Mouse (Mus musculus): ENCODE results near the gene Ncoa1. TPM values are rescaled to one million over a fixed set of nuclear protein-coding genes. Genes with fewer than 3 reads are reported as not detected.

Gene Ncoa1
- total and polyA plus RNA-seq, 2 experiments: 9.3 TPM

DNA sequence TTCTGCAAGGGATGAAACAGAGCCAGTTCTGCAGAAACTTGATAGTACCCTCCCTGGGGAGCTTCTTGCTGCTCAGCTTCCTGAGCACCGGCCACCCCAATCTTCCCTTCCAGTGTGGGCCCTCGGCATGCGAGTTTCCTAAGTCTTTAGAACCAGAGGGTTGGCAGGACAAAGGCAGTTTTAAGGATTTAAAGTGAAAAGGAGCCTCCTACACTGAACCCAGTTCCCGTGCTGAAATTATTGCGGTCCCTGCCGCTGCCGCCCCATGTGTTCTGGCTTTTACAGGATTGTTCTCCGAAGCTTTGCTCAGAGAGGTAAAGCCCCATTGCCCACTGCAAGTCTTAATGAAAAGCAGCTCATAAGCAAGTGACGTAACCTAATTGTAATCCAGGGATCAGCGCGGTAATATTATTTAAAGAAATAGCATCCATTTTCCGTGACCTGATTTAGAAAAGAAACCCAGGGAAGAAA, 32.6 kb upstream of the Ncoa1 start:
- WGBS: 77% methylated on average over 12 of the region's 12 CpGs
- Histone ChIP-seq H3K36me3 (ENCODE audit: control insufficient read depth, insufficient read depth, low read length) (no peaks in the 10 kb centered on the region), H3K27me3 (ENCODE audit: control insufficient read depth, insufficient read depth, low read length) (no peaks in the 10 kb centered on the region), H3K4me3 (ENCODE audit: insufficient read depth, low read depth, low read length) (no peak overlapping the region), H3K27ac (replicated peaks; ENCODE audit: insufficient read depth, low read depth, low read length) (no peak overlapping the region), H3K79me2 (ENCODE audit: control insufficient read depth, insufficient read depth, low read length) (no peaks in the 10 kb centered on the region), H3K4me1 (ENCODE audit: control insufficient read depth, insufficient read depth, low read length) (no peaks in the 10 kb centered on the region), H3K9ac (ENCODE audit: low read depth, low read length) (no peak overlapping the region)
- no peak for TF ChIP-seq POLR2A (IDR thresholded peaks at IDR 0.05; ENCODE audit: extremely low read depth, insufficient read depth, low read length)
- TF ChIP-seq CTCF (IDR thresholded peaks at IDR 0.05; ENCODE audit: low read depth, low read length): no peak
- no peak for DNase-seq (ENCODE audit: extremely low read depth, low read depth, low spot score)

DNA sequence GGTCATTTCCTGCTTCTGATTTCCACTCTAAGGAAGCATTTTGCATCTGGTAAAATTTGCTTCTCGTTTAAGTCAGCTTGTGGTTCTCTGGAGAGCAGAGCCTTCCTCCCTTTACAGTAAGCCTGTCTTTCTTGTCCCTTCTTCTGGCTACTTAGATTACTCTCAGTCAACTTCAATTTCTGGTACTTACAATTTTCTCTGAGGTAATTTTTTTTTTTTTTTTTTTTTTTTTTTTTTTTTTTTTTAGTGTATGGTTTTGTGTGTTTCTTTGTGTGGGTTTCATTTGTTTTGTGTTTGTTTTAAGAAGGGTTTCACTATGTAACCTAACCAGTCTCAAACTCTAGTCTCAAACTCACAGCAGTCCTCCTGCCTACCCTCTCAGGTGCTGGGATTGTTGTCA, 31.2 kb upstream of the Ncoa1 start:
- TF ChIP-seq POLR2A (IDR thresholded peaks at IDR 0.05; ENCODE audit: extremely low read depth, insufficient read depth, low read length) (no peak), CTCF (IDR thresholded peaks at IDR 0.05; ENCODE audit: low read depth, low read length) (no peak)
- WGBS: 64% methylated on average over 1 of the region's 1 CpGs

GRCm38 (mm10) chr12:4507461-4507860, 30.5 kb upstream of the Ncoa1 start:
- Histone ChIP-seq H3K27me3 (ENCODE audit: control insufficient read depth, insufficient read depth, low read length) (no peaks in the 10 kb centered on the region), H3K79me2 (ENCODE audit: control insufficient read depth, insufficient read depth, low read length) (no peaks in the 10 kb centered on the region), H3K36me3 (ENCODE audit: control insufficient read depth, insufficient read depth, low read length) (no peaks in the 10 kb centered on the region), H3K27ac (replicated peaks; ENCODE audit: insufficient read depth, low read depth, low read length) (no peak overlapping the region), H3K4me3 (ENCODE audit: insufficient read depth, low read depth, low read length) (no peak overlapping the region), H3K4me1 (ENCODE audit: control insufficient read depth, insufficient read depth, low read length) (no peaks in the 10 kb centered on the region), H3K9ac (ENCODE audit: low read depth, low read length) (no peak overlapping the region)
- 48% methylated on average over 6 of the region's 6 CpGs for WGBS
- no peak for DNase-seq (ENCODE audit: extremely low read depth, low read depth, low spot score)
- TF ChIP-seq CTCF (IDR thresholded peaks at IDR 0.05; ENCODE audit: low read depth, low read length): no peak
- TF ChIP-seq POLR2A (IDR thresholded peaks at IDR 0.05; ENCODE audit: extremely low read depth, insufficient read depth, low read length): no peak

More for the DNA sequence above, 31.2 kb upstream of the Ncoa1 start:
- DNase-seq (ENCODE audit: extremely low read depth, low read depth, low spot score): no peak
- Histone ChIP-seq H3K9ac (ENCODE audit: low read depth, low read length) (no peak overlapping the region), H3K36me3 (ENCODE audit: control insufficient read depth, insufficient read depth, low read length) (no peaks in the 10 kb centered on the region), H3K79me2 (ENCODE audit: control insufficient read depth, insufficient read depth, low read length) (no peaks in the 10 kb centered on the region), H3K27me3 (ENCODE audit: control insufficient read depth, insufficient read depth, low read length) (no peaks in the 10 kb centered on the region), H3K4me3 (ENCODE audit: insufficient read depth, low read depth, low read length) (no peak overlapping the region), H3K4me1 (ENCODE audit: control insufficient read depth, insufficient read depth, low read length) (no peaks in the 10 kb centered on the region), H3K27ac (replicated peaks; ENCODE audit: insufficient read depth, low read depth, low read length) (no peak overlapping the region)

DNA sequence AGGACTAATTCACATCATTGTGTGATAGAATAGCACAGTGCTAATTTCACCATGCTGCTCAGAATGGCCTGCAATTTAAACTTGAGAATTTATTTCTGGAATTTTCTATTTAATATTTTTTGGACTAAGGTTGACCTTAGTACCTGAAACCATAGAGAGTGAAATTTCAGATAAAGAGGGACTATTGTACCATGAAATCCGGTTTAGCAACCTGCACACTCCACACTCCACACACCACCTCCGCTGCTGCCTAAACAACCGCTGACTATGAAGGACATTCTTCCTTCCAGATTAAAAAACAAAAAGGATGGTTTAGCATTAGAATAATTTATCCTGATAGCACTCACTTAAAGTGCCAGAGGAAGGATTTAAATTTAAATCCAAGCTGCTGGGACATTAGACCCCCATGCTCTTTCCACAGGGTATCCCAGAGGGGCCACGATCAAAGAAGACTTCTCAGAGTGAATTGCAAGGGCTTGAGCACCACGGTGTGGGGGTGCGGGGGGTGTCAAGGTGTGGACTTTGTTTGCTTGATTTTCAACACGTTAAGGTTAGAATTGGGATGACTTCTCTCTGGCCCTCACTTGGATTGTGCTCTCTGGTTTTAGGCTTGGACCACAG, 29.9 kb upstream of the Ncoa1 start:
- H3K4me3 ChIP-seq (ENCODE audit: insufficient read depth, low read depth, low read length): no peak overlapping the region
- DNase-seq (ENCODE audit: extremely low read depth, low read depth, low spot score): no peak
- 56% methylated on average over 7 of the region's 7 CpGs for WGBS
- no peaks in the 10 kb centered on the region for H3K4me1 ChIP-seq (ENCODE audit: control insufficient read depth, insufficient read depth, low read length)
- no peaks in the 10 kb centered on the region for H3K27me3 ChIP-seq (ENCODE audit: control insufficient read depth, insufficient read depth, low read length)
- H3K36me3 ChIP-seq (ENCODE audit: control insufficient read depth, insufficient read depth, low read length): no peaks in the 10 kb centered on the region
- no peaks in the 10 kb centered on the region for H3K79me2 ChIP-seq (ENCODE audit: control insufficient read depth, insufficient read depth, low read length)
- H3K27ac ChIP-seq (replicated peaks; ENCODE audit: insufficient read depth, low read depth, low read length): no peak overlapping the region
- H3K9ac ChIP-seq (ENCODE audit: low read depth, low read length): no peak overlapping the region
- TF ChIP-seq CTCF (IDR thresholded peaks at IDR 0.05; ENCODE audit: low read depth, low read length) (no peak), POLR2A (IDR thresholded peaks at IDR 0.05; ENCODE audit: extremely low read depth, insufficient read depth, low read length) (no peak)

DNA sequence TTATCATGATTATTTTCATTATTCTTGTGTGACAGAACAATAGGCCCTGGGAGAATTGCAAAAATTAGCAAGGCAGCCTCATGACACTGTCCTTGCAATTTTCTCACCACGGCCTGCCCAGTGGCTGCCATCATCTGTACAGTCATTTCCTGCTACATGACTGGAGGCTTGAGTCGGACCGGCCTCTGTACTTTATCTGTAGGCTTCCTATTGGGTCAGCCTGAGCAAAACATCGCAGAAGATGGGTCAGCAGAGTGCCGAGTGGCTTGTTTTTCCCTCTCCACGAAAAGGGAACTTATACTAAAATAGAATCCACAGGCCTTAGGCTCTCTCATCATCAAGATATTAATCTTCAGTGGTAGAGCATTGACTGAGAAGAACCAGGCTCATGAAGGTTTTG, 28.3 kb upstream of the Ncoa1 start:
- no peak overlapping the region for H3K9ac ChIP-seq (ENCODE audit: low read depth, low read length)
- no peaks in the 10 kb centered on the region for H3K4me1 ChIP-seq (ENCODE audit: control insufficient read depth, insufficient read depth, low read length)
- no peaks in the 10 kb centered on the region for H3K79me2 ChIP-seq (ENCODE audit: control insufficient read depth, insufficient read depth, low read length)
- no peak overlapping the region for H3K4me3 ChIP-seq (ENCODE audit: insufficient read depth, low read depth, low read length)
- no peaks in the 10 kb centered on the region for H3K36me3 ChIP-seq (ENCODE audit: control insufficient read depth, insufficient read depth, low read length)
- DNase-seq (ENCODE audit: extremely low read depth, low read depth, low spot score): peak; percentile 20
- TF ChIP-seq CTCF (IDR thresholded peaks at IDR 0.05; ENCODE audit: low read depth, low read length): no peak
- no peak for TF ChIP-seq POLR2A (IDR thresholded peaks at IDR 0.05; ENCODE audit: extremely low read depth, insufficient read depth, low read length)
- H3K27ac ChIP-seq (replicated peaks; ENCODE audit: insufficient read depth, low read depth, low read length): no peak overlapping the region
- no peaks in the 10 kb centered on the region for H3K27me3 ChIP-seq (ENCODE audit: control insufficient read depth, insufficient read depth, low read length)
- WGBS: 71% methylated on average over 6 of the region's 6 CpGs

DNA sequence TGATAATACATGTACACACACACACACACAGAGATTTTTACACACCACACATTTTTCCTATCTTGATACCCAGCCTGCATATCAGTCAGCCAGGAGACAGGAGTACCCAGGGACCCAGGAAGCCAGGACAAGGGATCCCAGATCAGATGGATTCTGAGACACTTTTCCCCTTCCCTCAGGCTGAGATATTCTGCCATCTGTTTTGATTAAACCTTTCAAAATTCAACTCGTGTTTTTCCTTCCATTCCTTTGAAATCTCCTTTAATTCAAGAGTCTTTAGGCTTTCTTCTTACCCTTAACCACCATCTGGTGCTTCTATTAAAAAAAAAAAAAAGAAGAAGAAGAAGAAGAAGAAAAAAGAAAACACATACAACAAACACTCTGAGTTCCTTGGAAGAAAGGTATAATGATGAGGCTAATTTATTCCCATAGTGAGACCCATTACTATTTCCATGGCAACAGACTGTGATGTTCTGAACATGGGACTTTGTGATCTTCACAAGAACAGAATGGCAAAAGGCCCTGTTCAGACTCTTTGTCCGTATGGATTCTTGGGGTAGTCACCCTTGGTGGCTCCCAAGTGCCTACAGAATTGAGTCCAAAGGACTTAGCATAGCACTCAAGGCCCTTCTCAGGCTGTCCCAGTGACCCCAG, 26.8 kb upstream of the Ncoa1 start:
- Histone ChIP-seq H3K36me3 (ENCODE audit: control insufficient read depth, insufficient read depth, low read length) (no peaks in the 10 kb centered on the region), H3K4me3 (ENCODE audit: insufficient read depth, low read depth, low read length) (no peak overlapping the region), H3K27ac (replicated peaks; ENCODE audit: insufficient read depth, low read depth, low read length) (no peak overlapping the region), H3K79me2 (ENCODE audit: control insufficient read depth, insufficient read depth, low read length) (no peaks in the 10 kb centered on the region), H3K9ac (ENCODE audit: low read depth, low read length) (no peak overlapping the region), H3K4me1 (ENCODE audit: control insufficient read depth, insufficient read depth, low read length) (no peaks in the 10 kb centered on the region), H3K27me3 (ENCODE audit: control insufficient read depth, insufficient read depth, low read length) (no peaks in the 10 kb centered on the region)
- WGBS: 80% methylated on average over 2 of the region's 2 CpGs
- DNase-seq (ENCODE audit: extremely low read depth, low read depth, low spot score): no peak
- no peak for TF ChIP-seq POLR2A (IDR thresholded peaks at IDR 0.05; ENCODE audit: extremely low read depth, insufficient read depth, low read length)

Data from liver, adult 2 months (tissue).